Mouse (Mus musculus) cerebellum, adult 11 months (tissue): ENCODE measurements around the gene Thtpa.

Source experiments
- DNase-seq: peaks from one replicate; pipeline ENCODE4 v3.0.0; 2022

The Thtpa gene

GRCm38 (mm10) chr14:55106990-55107389 lies 12.4 kb downstream of the Thtpa start:
- no peak for DNase-seq

DNA sequence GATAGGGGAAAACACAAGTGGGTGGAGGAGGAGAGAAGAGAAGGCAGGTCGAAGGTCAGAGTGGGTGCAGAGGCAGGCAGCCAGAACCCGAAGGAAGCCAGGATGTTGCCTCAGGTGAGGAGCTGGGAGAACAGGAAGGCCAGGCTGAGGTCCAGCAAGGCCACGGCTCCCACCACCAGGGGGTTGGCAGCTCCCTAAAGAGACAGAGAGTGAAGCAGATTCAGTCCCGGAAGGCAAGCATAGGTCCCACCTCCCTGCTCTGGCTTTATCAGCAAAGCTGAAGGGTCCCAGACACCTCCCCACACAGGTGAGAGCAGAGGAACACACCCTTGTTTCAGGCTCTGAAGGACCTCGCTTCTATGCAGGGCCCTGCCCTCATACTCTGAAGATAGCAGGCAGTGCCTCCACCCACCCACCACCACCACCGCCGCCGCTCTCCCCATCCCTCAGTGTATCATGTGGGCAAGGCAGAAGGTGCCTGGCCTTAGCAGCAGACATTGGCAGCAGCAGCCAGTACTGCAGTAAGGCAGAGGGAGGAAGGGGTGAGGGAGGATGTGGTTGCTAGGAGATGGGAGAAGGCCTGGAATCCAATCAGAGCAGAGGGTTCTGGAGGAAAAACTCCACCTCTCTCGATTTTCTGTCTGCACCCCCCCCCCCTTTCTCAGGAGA lies 13.8 kb downstream of the Thtpa start:
- no peak for DNase-seq

GRCm38 (mm10) chr14:55109048-55109873 lies 14.7 kb downstream of the Thtpa start:
- DNase-seq, result no peak

GRCm38 (mm10) chr14:55110076-55110475 lies 15.5 kb downstream of the Thtpa start:
- no peak for DNase-seq

- no peak for DNase-seq
Observed at GRCm38 (mm10) chr14:55111720-55112119, 17.1 kb downstream of the Thtpa start.

DNA sequence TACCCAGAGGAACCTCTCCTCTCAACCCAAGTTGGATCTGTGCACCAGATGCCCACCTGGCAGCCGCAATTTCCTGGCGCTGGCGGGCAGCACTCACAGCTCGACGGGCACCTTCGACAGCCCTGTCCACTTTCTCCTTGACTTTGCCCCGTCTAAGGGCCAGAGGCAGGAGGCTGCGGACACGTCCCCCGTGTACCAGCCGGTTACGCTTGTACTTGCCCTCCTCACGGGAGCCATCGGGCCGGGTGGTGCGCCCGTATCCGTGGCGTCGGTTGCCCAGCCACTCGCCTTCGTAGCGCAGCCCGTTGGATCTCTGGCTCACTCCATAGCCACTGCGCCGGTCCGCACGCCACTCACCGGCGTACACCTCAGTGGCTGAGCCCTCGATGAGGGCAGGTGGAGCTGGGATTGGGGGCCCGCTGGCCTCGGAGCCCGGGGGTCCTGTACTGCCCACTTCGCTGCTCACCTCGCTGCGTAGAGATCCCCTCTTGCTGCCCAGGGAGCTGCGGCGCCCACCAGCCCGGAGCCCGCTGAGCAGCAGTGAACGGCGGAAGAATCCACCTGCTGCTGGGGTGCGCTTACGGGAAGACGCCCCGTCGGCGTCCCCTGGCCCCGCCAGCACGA lies 18.9 kb downstream of the Thtpa start:
- DNase-seq, result no peak

DNA sequence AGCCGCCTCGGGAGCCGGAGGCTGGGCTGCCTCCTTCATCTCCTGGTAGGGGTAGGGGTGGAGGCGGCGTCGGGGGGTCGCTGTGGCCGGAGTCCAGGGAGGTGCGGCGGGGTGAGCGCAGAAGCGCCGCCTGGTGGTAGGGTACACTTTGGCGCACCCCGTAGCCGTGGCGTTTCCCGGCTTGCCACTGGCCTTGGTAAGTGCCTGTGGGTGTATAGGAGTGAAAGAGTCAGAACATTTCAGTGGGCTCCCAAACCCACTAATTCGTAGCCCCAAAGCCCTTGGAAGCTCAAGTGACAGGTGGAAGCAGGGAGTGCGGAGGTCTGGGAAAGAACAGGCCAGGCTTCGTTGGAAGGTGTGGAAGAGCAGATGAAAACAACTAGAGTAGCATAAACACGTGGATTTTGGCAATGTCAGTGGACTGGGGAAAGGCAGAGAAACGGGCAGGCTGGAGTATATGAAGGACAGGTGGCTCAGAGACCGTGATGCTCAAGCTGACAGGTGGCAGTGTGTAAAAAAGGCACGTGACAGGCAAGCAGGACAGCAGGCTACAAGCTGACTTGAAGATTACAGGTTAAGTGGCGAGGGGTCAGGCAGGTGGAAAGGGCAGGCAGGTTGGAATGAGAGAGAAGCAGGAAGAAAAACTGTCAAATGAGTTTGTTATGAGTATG lies 19.5 kb downstream of the Thtpa start:
- DNase-seq, result no peak

DNA sequence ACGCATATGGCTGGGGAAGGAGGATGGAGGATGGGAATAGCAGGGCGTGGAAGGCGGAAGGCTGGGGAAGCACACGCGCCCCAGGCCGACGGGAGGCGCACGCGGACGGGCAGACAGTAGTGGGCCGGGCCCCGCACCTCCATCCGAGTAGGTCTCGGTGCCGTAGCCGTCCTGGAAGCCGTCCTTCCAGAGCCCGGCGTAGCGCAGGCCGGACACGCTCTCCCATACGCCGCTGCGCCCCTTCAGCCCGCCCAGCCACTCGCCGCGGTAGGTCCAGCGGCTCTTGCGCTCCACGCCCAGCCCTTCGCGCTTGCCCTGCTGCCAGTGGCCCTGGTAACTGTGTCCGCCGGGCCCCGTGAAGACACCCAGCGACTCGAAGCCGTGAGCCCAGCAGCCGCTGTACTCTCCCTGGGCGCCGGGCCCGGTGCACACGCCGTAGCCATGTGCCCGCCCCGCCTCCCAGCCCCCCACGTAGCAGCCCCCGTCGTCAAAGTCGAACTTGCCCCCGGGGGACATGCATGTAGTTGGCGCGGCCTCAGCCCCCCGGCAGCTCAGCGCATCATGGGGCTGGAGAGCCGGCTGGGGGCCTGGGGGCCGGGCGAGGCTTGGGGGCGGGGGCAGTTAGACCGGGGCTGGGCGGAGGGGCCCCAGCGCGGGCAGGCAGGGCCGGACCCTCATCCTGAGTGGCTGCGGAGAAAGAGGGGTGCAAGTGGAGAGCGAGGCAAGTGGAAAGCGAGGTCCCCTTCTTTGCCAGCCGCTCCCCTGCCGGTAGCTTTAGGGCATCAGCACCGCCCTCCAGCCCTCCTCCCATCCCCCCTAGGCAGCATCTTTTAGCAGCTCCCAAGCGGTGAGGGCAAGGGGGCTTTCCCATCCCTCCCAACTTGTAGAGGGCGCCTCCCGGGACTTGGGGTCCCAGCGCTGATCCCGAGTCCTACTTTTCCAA lies 20.4 kb downstream of the Thtpa start:
- DNase-seq, result peak; percentile 79

DNA sequence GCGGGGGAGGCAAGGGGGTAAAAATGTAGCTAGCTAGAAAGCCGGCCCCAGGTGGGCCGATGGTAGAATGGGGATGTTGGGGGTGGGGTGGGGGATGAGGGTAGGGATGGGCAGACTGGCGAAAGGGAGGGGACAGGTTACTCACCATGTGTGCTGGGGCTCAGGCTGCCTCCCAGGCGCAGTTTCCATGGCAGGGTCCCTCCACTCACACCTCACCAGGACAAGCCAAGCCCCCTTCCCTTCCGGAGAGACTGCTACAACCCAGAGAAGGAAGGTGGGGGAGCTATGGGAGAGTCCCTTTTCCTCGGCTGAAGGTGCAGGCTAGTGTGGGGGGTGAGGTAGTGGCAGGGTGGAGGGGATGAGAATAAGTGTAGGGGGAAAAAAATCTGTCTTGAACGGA lies 21.3 kb downstream of the Thtpa start:
- DNase-seq, result no peak

- DNase-seq, result peak; percentile 80
Observed at GRCm38 (mm10) chr14:55116425-55117200, 22.0 kb downstream of the Thtpa start, which contains the start of gene Jph4. Jph4 (minus strand) TSS chr14:55116935.

- DNase-seq, result peak; percentile 83
Observed at GRCm38 (mm10) chr14:55118852-55119251, 24.3 kb downstream of the Thtpa start.

GRCm38 (mm10) chr14:55119421-55120134 lies 25.0 kb downstream of the Thtpa start:
- no peak for DNase-seq

GRCm38 (mm10) chr14:55121947-55122346 lies 27.4 kb downstream of the Thtpa start:
- DNase-seq, result peak; percentile 90

GRCm38 (mm10) chr14:55122359-55122758 lies 27.8 kb downstream of the Thtpa start:
- DNase-seq, result no peak

- no peak for DNase-seq
Observed at GRCm38 (mm10) chr14:55125711-55126110, 31.1 kb downstream of the Thtpa start.

GRCm38 (mm10) chr14:55126521-55126920 lies 31.9 kb downstream of the Thtpa start:
- no peak for DNase-seq

GRCm38 (mm10) chr14:55135676-55136075 lies 41.1 kb downstream of the Thtpa start:
- DNase-seq, result no peak

DNA sequence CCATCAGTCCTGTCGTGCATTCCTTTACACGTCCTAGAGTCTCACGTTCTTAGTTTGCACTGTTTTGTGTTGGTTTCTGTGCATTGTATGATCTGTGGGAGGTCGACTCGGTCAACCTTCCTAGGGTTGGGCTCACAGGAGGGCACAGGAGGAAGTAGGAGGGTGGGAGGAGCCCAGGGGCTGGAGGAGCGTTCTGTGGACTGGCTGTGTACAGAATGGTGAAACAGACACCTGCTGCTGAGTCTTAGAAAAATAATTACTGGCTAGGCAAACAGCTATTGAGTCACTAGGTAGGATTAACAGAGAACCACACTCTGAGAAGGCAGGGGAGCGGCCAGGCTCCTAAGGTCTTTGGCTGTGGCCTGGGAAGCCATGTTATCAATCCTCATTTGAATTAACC lies 44.7 kb downstream of the Thtpa start:
- DNase-seq, result no peak

GRCm38 (mm10) chr14:55146324-55146723 lies 51.7 kb downstream of the Thtpa start:
- no peak for DNase-seq

DNA sequence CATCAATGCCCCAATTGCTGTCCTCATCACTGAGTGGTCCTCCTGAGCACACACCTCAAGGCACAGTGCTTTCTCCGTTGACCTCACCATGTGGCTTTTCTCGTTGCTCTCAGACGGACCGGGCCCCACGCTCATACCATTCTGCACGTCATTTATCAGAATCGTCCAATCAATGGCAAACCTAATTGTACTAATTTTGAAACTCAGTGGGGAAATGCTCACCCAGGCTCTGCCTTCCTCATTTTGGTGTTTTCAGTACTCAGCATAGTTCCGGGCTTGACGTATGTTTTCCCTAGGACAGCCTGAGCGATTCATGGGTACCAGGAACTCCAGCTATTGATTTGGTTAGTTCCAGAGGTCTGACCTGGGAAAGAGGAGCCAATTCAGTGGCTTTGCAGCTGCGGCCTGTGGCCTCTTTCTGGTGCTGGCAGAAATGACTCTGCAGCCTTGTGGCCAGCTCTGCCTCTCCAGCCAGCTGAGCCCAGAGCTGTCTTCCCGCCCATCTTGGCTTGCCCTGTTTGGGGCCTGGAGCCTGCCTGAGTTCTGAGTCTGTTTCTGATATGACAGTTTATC lies 52.3 kb downstream of the Thtpa start:
- DNase-seq, result no peak
